In the genomic region with DNA sequence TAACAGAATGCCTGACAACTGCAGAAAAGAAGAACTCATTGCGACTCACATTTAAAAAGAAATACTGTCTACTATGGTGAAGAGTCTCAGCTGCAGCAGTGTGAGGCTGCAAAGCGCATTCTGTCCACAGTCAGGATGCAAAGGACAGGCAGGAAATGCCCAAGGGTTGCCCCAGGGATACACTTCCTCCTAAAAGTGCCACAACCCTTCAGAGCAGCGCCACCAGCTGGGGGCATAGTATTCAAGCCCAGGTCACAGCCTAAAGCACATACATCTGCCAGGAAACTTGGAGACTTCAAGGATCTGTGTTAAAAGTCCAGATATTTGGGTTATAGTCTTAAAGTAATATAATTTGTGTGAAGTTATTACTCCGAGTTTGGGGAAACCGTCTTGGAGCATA, we compare ENCODE assay signal across 13 mouse cellular contexts.
DNase-seq lines count a peak whose midpoint lies in the region; ATAC-seq and TF ChIP-seq lines count a peak whose summit lies in the region.
"Had no signal": no experiment of that assay in that cellular context is flagged by ENCODE, and none has a peak within 500 bp of the region (broad histone marks: within the 10 kb centered on the region; RNA-seq: fewer than 3 reads in every experiment).

No protein-coding gene starts in this region.

- no peak for TF ChIP-seq POLR2A in heart, adult 2 months (IDR thresholded peaks at IDR 0.05; ENCODE audit: insufficient read depth, low read depth, low read length)
- no peak for TF ChIP-seq POLR2A in small intestine, adult 2 months (IDR thresholded peaks at IDR 0.05; ENCODE audit: low read depth, low read length)

- H3K79me2 ChIP-seq in heart, adult 2 months (replicated peaks; ENCODE audit: control insufficient read depth, insufficient read depth, low read length) = no peaks in the 10 kb centered on the region; the same call in 1 of the 2 replicates

- no peak for TF ChIP-seq EP300 in heart, adult 2 months (IDR thresholded peaks at IDR 0.05; ENCODE audit: insufficient read depth, low read depth, low read length)

- ATAC-seq in heart, embryonic 11.5 days (replicated peaks; ENCODE audit: insufficient number of reproducible peaks, low FRiP score, low TSS enrichment) = no peak

- H3K9me3 ChIP-seq in heart, embryonic 11.5 days (replicated peaks; ENCODE audit: control insufficient read depth, low read length) = no peaks in the 10 kb centered on the region
- H3K9me3 ChIP-seq: forebrain, embryonic 12.5 days; liver, embryonic 13.5 days; neural tube, embryonic 15.5 days had no signal

- WGBS in heart, adult 2 months = 73% methylated on average over 5 of the region's 5 CpGs
- 84% methylated on average over 5 of the region's 5 CpGs for WGBS in heart, embryonic 11.5 days (ENCODE audit: insufficient replicate concordance)
- whole genome bisulfite sequencing in small intestine, adult 2 months = 84% methylated on average over 5 of the region's 5 CpGs

- peak in 1 of 2 experiments; percentile 35 for DNase-seq in heart, adult 2 months
- DNase-seq in testis, postnatal 10 days (ENCODE audit: low spot score) = peak; percentile 60
- DNase-seq in testis, postnatal 14 days (ENCODE audit: low spot score) = no peak
- peak; percentile 78 for DNase-seq in kidney, postnatal 10 days
- no peak for DNase-seq in frontal cortex, postnatal 10 days (ENCODE audit: low spot score in 2 of 2)
- DNase-seq in layer of hippocampus, adult 8-10 months (ENCODE audit: low spot score in 2 of 2) = no peak
- DNase-seq: cerebellum, adult 18-20 months; liver, embryonic 13.5 days had no signal

- H3K4me2 ChIP-seq in heart, embryonic 11.5 days = no peak overlapping the region
- H3K4me2 ChIP-seq: forebrain, embryonic 12.5 days; hindbrain, embryonic 14.5 days; liver, embryonic 13.5 days; neural tube, embryonic 15.5 days had no signal

- peaks cover 10% of the 10 kb centered on the region for H3K36me3 ChIP-seq in heart, adult 2 months (ENCODE audit: control insufficient read depth, insufficient read depth, low read length)
- no peaks in the 10 kb centered on the region; the same call in none of the 2 replicates for H3K36me3 ChIP-seq in heart, embryonic 11.5 days (ENCODE audit: control insufficient read depth, insufficient read depth, low read length)
- H3K36me3 ChIP-seq in small intestine, adult 2 months (ENCODE audit: control insufficient read depth, insufficient read depth, low read length) = no peaks in the 10 kb centered on the region
- H3K36me3 ChIP-seq: forebrain, embryonic 12.5 days; liver, embryonic 13.5 days had no signal

- H3K27ac ChIP-seq in heart, adult 2 months = no peak overlapping the region
- H3K27ac ChIP-seq in heart, embryonic 11.5 days (ENCODE audit: low read depth, low read length) = no peak overlapping the region
- no peak overlapping the region for H3K27ac ChIP-seq in small intestine, adult 2 months (ENCODE audit: insufficient read depth, low read depth, low read length)
- H3K27ac ChIP-seq: forebrain, embryonic 12.5 days; hindbrain, embryonic 14.5 days; liver, embryonic 13.5 days; neural tube, embryonic 15.5 days had no signal

- H3K4me1 ChIP-seq in heart, adult 2 months (ENCODE audit: control insufficient read depth, insufficient read depth, low read length) = peaks cover 6% of the 10 kb centered on the region
- peaks cover 13% of the 10 kb centered on the region for H3K4me1 ChIP-seq in heart, embryonic 11.5 days (ENCODE audit: control insufficient read depth, insufficient read depth, low read length)
- H3K4me1 ChIP-seq in small intestine, adult 2 months (ENCODE audit: control insufficient read depth, insufficient read depth, insufficient read length, low read length) = peaks cover 10% of the 10 kb centered on the region; the same call in 1 of the 2 replicates
- H3K4me1 ChIP-seq: forebrain, embryonic 12.5 days; neural tube, embryonic 15.5 days had no signal

- peak; percentile 61 for TF ChIP-seq CTCF in heart, adult 2 months (IDR thresholded peaks at IDR 0.05)
- TF ChIP-seq CTCF in small intestine, adult 2 months (IDR thresholded peaks at IDR 0.05; ENCODE audit: extremely low read depth, insufficient read length, insufficient replicate concordance, low read depth, low read length) = peak; percentile 21; the same call in 1 of the 2 replicates

- no peak overlapping the region for H3K9ac ChIP-seq in heart, adult 2 months (ENCODE audit: low read depth, low read length)
- H3K9ac ChIP-seq in heart, embryonic 11.5 days (ENCODE audit: low read depth, low read length) = no peak overlapping the region
- H3K9ac ChIP-seq: forebrain, embryonic 12.5 days; hindbrain, embryonic 14.5 days; liver, embryonic 13.5 days; neural tube, embryonic 15.5 days had no signal

- H3K27me3 ChIP-seq in heart, adult 2 months (ENCODE audit: control insufficient read depth, insufficient read depth, low read length) = no peaks in the 10 kb centered on the region
- H3K27me3 ChIP-seq in heart, embryonic 11.5 days (ENCODE audit: control insufficient read depth, insufficient read depth, low read length) = no peaks in the 10 kb centered on the region
- no peaks in the 10 kb centered on the region for H3K27me3 ChIP-seq in small intestine, adult 2 months (ENCODE audit: control insufficient read depth, insufficient read depth, low read length)
- H3K27me3 ChIP-seq: forebrain, embryonic 12.5 days; liver, embryonic 13.5 days; neural tube, embryonic 15.5 days had no signal

- no peak overlapping the region for H3K4me3 ChIP-seq in heart, adult 2 months
- no peak overlapping the region for H3K4me3 ChIP-seq in heart, embryonic 11.5 days (ENCODE audit: low read depth, low read length)
- no peak overlapping the region for H3K4me3 ChIP-seq in small intestine, adult 2 months (ENCODE audit: low read depth, low read length)
- H3K4me3 ChIP-seq: forebrain, embryonic 12.5 days; liver, embryonic 13.5 days; neural tube, embryonic 15.5 days had no signal

- intact Hi-C loops in heart, adult 2 months (cut with DNase I) = loop anchor here (5.0 kb wide), 1 partner anchor 68 kb away; no protein-coding TSS in a partner anchor

Comparison
In these comparisons a context has a peak if more than half of its experiments do, and no peak if none do; other contexts are left out.
1. DNase-seq: peak in testis, postnatal 10 days (single experiment) and kidney, postnatal 10 days (single experiment); none in testis, postnatal 14 days (single experiment), frontal cortex, postnatal 10 days (0 of 2) and layer of hippocampus, adult 8-10 months (0 of 2).